Mouse (Mus musculus) lung, postnatal 0 days (tissue): ENCODE measurements around the gene Ripk1.

Source experiments
- CTCF ChIP-seq: IDR thresholded peaks from 2 replicates; pipeline ENCODE4 v1.5.1; 2016; ENCODE audit warnings: antibody characterized with exemption, mild to moderate bottlenecking
- EP300 ChIP-seq: IDR thresholded peaks from 2 replicates; pipeline ENCODE4 v1.6.1; 2016; ENCODE audit warnings: antibody characterized with exemption, mild to moderate bottlenecking, control low read depth

GRCm38 (mm10) chr13:34077492-34078271, 75.5 kb downstream of the Ripk1 start, which contains the start of gene Tubb2a:
- TF ChIP-seq CTCF (peak; percentile 77), EP300 (no peak)
